Mouse (Mus musculus): ENCODE measurements around the gene Gm28051.

DNA sequence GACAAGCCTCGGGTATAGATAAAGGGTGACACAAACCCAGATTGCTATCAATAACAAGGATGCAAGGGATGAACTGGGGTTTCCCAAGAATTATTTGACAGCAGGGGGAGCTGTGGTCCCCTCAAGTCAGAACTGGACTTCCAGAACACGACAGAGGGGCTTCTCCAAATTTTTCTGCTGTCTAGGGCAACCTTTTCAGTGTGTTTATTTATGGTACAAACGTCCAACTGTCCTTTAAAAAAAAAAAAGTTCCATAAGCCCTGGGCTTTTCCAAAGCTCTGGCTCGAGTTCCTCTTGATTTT, 54.5 kb downstream of the Gm28051 start:
- TF ChIP-seq CTCF (IDR thresholded peaks at IDR 0.05; ENCODE audit: extremely low read depth, insufficient read depth, low read length), result peak; percentile 30; the same call in 1 of the 2 replicates
- TF ChIP-seq POLR2A (IDR thresholded peaks at IDR 0.05; ENCODE audit: extremely low read depth, insufficient read depth, low read length), result no peak

Data from cortical plate, adult 2 months (tissue).